Mouse (Mus musculus) kidney, adult 2 months (tissue): Measurements from ENCODE around the gene Tmem132a.

Source experiments
- CTCF ChIP-seq: fragments of 200-500 bp; conservative IDR thresholded peaks from 2 replicates; pipeline ENCODE4 v1.5.1; 2011; ENCODE audit warnings: low read depth, mild to moderate bottlenecking, control low read depth, low read length, moderate library complexity, mixed read lengths; ENCODE audit not compliant: insufficient read depth, insufficient read length
- POLR2A ChIP-seq: fragments of 200-500 bp; IDR thresholded peaks from one replicate; pipeline ENCODE4 v1.6.1; 2011; ENCODE audit warnings: low read depth, low read length, control low read depth

- TF ChIP-seq CTCF, result peak; percentile 36; the same call in 1 of the 2 replicates
- no peak for TF ChIP-seq POLR2A
Measured at GRCm38 (mm10) chr19:10880085-10880974, 10.6 kb upstream of the Tmem132a start.
